Mouse (Mus musculus): Measurements from ENCODE around the gene Slpi. TPM values are rescaled to one million over a fixed set of nuclear protein-coding genes. Genes with fewer than 3 reads are reported as not detected.

Gene Slpi
- polyA plus RNA-seq, 1 experiment from 2014 or later, result 0.60 TPM

DNA sequence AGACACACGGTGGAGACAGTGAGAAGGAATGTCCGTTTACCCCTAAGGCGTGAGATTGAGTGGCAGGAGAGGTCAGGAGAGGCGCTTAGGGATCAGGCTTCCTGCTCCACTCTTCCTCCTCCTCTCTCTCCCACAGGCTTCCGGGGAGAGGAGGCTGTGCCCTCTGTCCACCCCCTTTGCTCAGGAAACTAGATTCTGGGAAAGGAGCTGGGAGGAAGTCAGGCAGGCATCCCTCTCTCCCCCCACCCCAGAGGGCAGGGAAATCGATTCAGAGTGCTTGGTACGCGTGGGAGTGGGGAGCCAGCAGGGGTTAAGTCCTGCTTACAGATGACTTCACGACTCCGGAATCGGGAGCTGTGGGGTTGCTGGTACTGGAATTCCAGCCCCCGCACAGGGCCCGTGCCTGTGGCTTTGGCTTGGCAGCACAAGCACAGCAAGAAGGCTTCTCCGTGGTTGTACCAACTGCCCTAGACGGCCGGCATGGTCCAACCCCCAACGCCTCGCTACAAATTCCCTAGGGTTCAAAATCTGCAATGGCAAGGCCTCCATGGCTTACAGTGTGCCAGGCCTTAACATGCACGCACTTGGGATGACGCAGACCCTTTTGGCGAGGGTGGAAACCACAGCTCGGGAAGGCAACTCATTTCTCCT is 43.8 kb upstream of the Slpi start:
- H3K9ac ChIP-seq (ENCODE audit: low read length), result peak overlapping the region; percentile 57
- no peaks in the 10 kb centered on the region for H3K9me3 ChIP-seq (replicated peaks; ENCODE audit: control insufficient read depth, low read length)
- peaks cover 12% of the 10 kb centered on the region for H3K36me3 ChIP-seq (ENCODE audit: control insufficient read depth, insufficient read depth)
- H3K4me2 ChIP-seq (ENCODE audit: low read depth, low read length), result peak overlapping the region; percentile 53
- H3K4me1 ChIP-seq (ENCODE audit: control insufficient read depth, insufficient read depth, low read length), result peaks cover 38% of the 10 kb centered on the region
- 21% methylated on average over 22 of the region's 22 CpGs for whole genome bisulfite sequencing
- ATAC-seq (replicated peaks; ENCODE audit: extremely low read depth, insufficient read depth, low FRiP score), result peak; percentile 49
- peak overlapping the region; percentile 17; the same call in 1 of the 2 replicates for H3K4me3 ChIP-seq (ENCODE audit: low read length)
- H3K27ac ChIP-seq (ENCODE audit: low read length), result peak overlapping the region; percentile 63
- H3K27me3 ChIP-seq (ENCODE audit: control insufficient read depth, insufficient read depth, low read length), result peaks cover 3% of the 10 kb centered on the region; the same call in 1 of the 2 replicates

DNA sequence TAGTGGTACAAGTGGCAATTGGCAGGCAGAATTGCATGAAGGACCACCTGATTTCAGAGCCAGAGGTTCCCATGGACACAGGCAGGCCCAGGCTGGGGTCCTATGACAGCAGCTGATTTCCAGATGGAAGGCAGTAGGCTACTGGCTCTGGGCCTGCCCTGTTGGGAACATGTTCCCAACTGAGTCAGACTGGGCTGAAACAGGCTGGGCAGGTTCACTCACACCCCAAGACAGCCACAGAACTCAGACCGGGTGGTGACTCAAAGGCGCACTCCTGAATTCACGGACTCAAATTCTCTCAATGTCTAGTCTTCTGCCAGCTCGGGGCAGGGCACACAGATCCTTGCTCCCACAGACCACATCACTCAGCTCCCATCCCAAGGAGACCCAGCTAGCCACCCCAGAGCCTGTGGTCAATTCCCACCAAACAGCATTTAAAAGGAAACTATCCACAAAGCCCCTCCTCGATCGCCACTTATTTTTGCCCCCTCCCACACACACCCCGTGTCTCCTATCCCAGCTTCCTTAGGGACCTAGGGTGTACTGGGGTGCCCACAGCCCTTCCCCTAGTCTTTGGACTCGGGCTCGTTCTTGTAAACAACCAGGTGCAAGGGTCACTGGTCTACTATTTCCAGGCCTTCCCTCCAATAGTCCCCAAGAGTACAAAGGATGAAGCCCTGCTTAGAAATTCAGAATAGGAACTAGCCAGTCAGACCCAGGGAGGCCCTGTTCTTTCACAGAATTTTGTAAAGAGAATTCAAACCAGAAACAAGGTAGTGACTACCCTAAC is 43.0 kb upstream of the Slpi start:
- 69% methylated on average over 9 of the region's 9 CpGs for WGBS
- H3K36me3 ChIP-seq (ENCODE audit: control insufficient read depth, insufficient read depth), result peaks cover 18% of the 10 kb centered on the region
- no peak for ATAC-seq (replicated peaks; ENCODE audit: extremely low read depth, insufficient read depth, low FRiP score)
- no peak overlapping the region for H3K4me2 ChIP-seq (ENCODE audit: low read depth, low read length)
- H3K27me3 ChIP-seq (ENCODE audit: control insufficient read depth, insufficient read depth, low read length), result peaks cover 3% of the 10 kb centered on the region; the same call in 1 of the 2 replicates
- H3K9ac ChIP-seq (ENCODE audit: low read length), result peak overlapping the region; percentile 25
- no peaks in the 10 kb centered on the region for H3K9me3 ChIP-seq (replicated peaks; ENCODE audit: control insufficient read depth, low read length)
- no peak overlapping the region for H3K4me3 ChIP-seq (ENCODE audit: low read length)
- H3K27ac ChIP-seq (ENCODE audit: low read length), result peak overlapping the region; percentile 63; the same call in 1 of the 2 replicates
- H3K4me1 ChIP-seq (ENCODE audit: control insufficient read depth, insufficient read depth, low read length), result peaks cover 35% of the 10 kb centered on the region

DNA sequence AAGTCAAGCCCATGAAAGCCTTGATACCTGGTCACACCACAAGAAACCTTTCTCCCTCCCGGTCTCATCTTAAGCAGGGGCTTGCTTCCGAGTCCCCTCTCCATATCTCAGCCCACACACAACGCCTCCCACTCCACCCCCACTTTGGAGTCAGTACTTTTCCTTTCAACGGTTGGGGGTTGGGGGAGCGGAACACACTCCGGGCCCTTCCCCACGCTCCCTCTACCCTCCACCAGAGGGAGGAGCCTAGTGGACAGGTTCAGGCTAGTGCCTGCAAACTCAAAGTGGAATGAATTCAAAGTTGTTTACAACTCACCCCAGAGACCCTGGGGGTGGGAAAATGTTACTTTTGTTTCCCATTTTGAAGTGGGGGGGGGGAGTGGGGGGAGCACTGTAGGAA is 41.8 kb upstream of the Slpi start:
- Histone ChIP-seq H3K4me3 (ENCODE audit: low read length) (no peak overlapping the region), H3K4me1 (ENCODE audit: control insufficient read depth, insufficient read depth, low read length) (peaks cover 23% of the 10 kb centered on the region), H3K27me3 (ENCODE audit: control insufficient read depth, insufficient read depth, low read length) (peaks cover 6% of the 10 kb centered on the region; the same call in 1 of the 2 replicates), H3K9me3 (replicated peaks; ENCODE audit: control insufficient read depth, low read length) (no peaks in the 10 kb centered on the region), H3K4me2 (ENCODE audit: low read depth, low read length) (no peak overlapping the region), H3K27ac (ENCODE audit: low read length) (no peak overlapping the region), H3K36me3 (ENCODE audit: control insufficient read depth, insufficient read depth) (peaks cover 26% of the 10 kb centered on the region), H3K9ac (ENCODE audit: low read length) (no peak overlapping the region)
- ATAC-seq (replicated peaks; ENCODE audit: extremely low read depth, insufficient read depth, low FRiP score), result no peak
- 15% methylated on average over 7 of the region's 7 CpGs for WGBS

DNA sequence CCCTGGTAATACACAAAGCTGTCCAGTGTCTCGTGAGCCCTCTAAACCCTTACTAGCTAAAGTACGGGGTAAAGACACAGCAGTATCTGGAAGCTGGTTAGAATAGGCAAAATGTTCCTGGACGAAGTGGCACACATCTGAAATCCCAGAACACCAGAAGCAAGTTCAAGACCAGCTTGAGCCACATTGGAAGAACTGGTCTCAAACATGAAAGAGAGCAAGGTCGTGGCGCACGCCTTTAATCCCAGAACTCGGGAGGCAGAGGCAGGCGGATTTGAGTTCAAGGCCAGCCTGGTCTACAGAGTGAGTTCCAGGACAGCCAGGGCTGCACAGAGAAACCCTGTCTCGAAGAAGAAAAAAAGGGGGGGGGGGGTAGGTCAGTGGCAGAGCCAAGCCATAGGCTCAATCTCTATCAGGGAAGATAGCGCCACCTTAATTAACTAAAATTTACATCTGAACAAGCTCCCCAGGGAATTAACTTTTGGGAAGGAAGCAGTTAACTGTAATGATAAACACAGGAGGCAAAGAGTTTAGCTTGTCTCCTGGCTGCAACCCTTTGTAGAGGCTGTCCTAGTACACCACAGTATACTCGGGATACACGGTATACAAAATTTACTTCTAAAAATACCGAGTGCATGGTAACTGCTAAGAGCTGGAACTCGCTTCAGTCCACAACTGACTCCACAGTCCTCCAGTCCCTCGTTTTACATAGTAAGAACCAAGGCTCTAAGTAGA is 41.2 kb upstream of the Slpi start:
- Histone ChIP-seq H3K27ac (ENCODE audit: low read length) (no peak overlapping the region), H3K4me1 (ENCODE audit: control insufficient read depth, insufficient read depth, low read length) (peaks cover 21% of the 10 kb centered on the region), H3K9me3 (replicated peaks; ENCODE audit: control insufficient read depth, low read length) (no peaks in the 10 kb centered on the region), H3K9ac (ENCODE audit: low read length) (no peak overlapping the region), H3K27me3 (ENCODE audit: control insufficient read depth, insufficient read depth, low read length) (peaks cover 6% of the 10 kb centered on the region; the same call in 1 of the 2 replicates), H3K4me3 (ENCODE audit: low read length) (no peak overlapping the region), H3K36me3 (ENCODE audit: control insufficient read depth, insufficient read depth) (peaks cover 26% of the 10 kb centered on the region), H3K4me2 (ENCODE audit: low read depth, low read length) (no peak overlapping the region)
- WGBS, result 63% methylated on average over 15 of the region's 15 CpGs
- ATAC-seq (replicated peaks; ENCODE audit: extremely low read depth, insufficient read depth, low FRiP score), result no peak

DNA sequence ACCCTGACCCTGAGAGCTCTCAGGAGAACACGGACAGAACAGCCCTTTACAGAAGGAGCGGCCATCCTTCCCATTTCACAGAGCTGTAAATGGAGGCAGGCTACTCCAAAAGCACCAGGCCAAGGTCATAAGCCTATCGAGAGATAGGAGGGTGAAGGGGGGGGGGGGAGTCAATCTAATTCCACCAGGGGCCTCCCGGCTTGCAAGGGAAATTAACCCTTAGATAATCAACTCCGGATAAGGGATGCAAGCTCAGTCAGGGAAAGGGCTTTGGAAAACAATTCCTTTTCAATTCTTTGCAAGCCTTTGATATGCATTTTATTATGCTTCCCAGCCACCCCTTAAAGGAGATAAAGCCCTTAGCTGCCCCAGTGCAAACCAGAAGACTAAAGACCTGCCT is 39.6 kb upstream of the Slpi start:
- Histone ChIP-seq H3K4me2 (ENCODE audit: low read depth, low read length) (no peak overlapping the region), H3K27ac (ENCODE audit: low read length) (no peak overlapping the region), H3K36me3 (ENCODE audit: control insufficient read depth, insufficient read depth) (peaks cover 26% of the 10 kb centered on the region), H3K4me3 (ENCODE audit: low read length) (no peak overlapping the region), H3K9ac (ENCODE audit: low read length) (no peak overlapping the region), H3K4me1 (ENCODE audit: control insufficient read depth, insufficient read depth, low read length) (peaks cover 21% of the 10 kb centered on the region), H3K9me3 (replicated peaks; ENCODE audit: control insufficient read depth, low read length) (no peaks in the 10 kb centered on the region), H3K27me3 (ENCODE audit: control insufficient read depth, insufficient read depth, low read length) (peaks cover 6% of the 10 kb centered on the region; the same call in 1 of the 2 replicates)
- no peak for ATAC-seq (replicated peaks; ENCODE audit: extremely low read depth, insufficient read depth, low FRiP score)
- WGBS, result 39% methylated on average over 5 of the region's 5 CpGs

DNA sequence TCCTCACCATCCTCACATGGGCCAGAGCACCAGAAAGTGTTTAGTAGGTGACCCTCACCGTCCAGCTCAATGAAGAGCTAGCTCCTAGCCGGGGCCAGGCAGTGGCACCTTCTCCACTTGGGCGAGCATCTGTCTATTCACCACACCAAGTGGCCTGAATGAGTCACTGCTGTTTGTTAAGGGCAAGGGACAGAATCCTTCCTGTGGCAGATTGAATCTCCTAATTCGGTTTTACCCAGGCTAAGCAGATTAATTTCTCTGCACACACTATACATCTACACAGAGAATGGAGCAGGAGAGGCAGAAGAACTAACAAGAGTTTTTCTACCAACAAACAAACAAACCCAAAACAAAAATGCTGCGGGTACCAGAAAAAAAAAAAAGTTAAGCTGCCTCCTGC is 38.1 kb upstream of the Slpi start:
- 82% methylated on average over 5 of the region's 5 CpGs for WGBS
- Histone ChIP-seq H3K9ac (ENCODE audit: low read length) (no peak overlapping the region), H3K27me3 (ENCODE audit: control insufficient read depth, insufficient read depth, low read length) (peaks cover 6% of the 10 kb centered on the region; the same call in 1 of the 2 replicates), H3K36me3 (ENCODE audit: control insufficient read depth, insufficient read depth) (peaks cover 26% of the 10 kb centered on the region), H3K4me3 (ENCODE audit: low read length) (no peak overlapping the region), H3K9me3 (replicated peaks; ENCODE audit: control insufficient read depth, low read length) (no peaks in the 10 kb centered on the region), H3K4me2 (ENCODE audit: low read depth, low read length) (no peak overlapping the region), H3K4me1 (ENCODE audit: control insufficient read depth, insufficient read depth, low read length) (peaks cover 8% of the 10 kb centered on the region), H3K27ac (ENCODE audit: low read length) (no peak overlapping the region)
- ATAC-seq (replicated peaks; ENCODE audit: extremely low read depth, insufficient read depth, low FRiP score), result no peak

DNA sequence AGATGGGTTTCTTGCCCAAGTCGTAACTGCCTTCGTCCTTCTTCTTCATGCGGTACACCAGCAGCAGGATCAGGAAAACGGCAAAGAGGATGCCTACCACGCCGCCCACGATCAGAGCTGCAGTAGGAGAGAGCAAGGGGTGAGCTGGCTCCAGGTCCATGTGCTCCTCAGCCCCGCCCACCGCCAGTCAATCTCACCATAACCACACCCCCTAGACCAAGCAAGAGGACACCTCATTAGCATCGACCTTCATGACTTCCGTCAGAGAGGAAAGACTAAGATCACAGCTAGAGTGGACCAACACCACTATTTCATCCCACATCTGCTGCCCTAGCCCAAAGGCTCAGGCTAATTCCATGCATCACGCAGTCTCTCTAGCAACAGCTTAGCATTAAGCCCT is 37.2 kb upstream of the Slpi start:
- peaks cover 6% of the 10 kb centered on the region; the same call in 1 of the 2 replicates for H3K27me3 ChIP-seq (ENCODE audit: control insufficient read depth, insufficient read depth, low read length)
- H3K9ac ChIP-seq (ENCODE audit: low read length), result no peak overlapping the region
- H3K4me3 ChIP-seq (ENCODE audit: low read length), result no peak overlapping the region
- H3K36me3 ChIP-seq (ENCODE audit: control insufficient read depth, insufficient read depth), result peaks cover 26% of the 10 kb centered on the region
- no peak for ATAC-seq (replicated peaks; ENCODE audit: extremely low read depth, insufficient read depth, low FRiP score)
- no peaks in the 10 kb centered on the region for H3K9me3 ChIP-seq (replicated peaks; ENCODE audit: control insufficient read depth, low read length)
- peaks cover 3% of the 10 kb centered on the region for H3K4me1 ChIP-seq (ENCODE audit: control insufficient read depth, insufficient read depth, low read length)
- H3K27ac ChIP-seq (ENCODE audit: low read length), result no peak overlapping the region
- no peak overlapping the region for H3K4me2 ChIP-seq (ENCODE audit: low read depth, low read length)
- 26% methylated on average over 12 of the region's 12 CpGs for WGBS

DNA sequence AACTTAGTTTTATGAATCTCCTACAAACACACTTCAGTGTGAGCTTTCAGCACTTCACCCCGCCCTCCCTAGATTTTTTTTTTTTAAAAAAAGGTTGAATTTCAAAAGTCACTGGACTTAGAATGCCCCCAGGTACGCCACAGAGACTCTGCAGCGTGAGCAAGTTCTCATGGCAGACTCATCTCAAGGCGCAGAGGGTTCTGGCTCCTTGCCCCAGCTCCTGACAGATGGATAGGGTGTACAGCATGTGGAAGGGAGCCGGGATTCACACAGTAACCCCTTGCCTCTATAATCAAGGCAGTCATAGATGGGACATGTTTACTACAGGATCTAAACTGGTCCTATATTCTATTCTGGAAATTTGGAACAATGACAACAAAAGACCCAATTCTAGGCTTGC is 36.5 kb upstream of the Slpi start:
- no peak for ATAC-seq (replicated peaks; ENCODE audit: extremely low read depth, insufficient read depth, low FRiP score)
- no peak overlapping the region for H3K27ac ChIP-seq (ENCODE audit: low read length)
- WGBS, result 85% methylated on average over 5 of the region's 5 CpGs
- H3K9me3 ChIP-seq (replicated peaks; ENCODE audit: control insufficient read depth, low read length), result no peaks in the 10 kb centered on the region
- H3K4me3 ChIP-seq (ENCODE audit: low read length), result no peak overlapping the region
- peaks cover 26% of the 10 kb centered on the region for H3K36me3 ChIP-seq (ENCODE audit: control insufficient read depth, insufficient read depth)
- no peak overlapping the region for H3K4me2 ChIP-seq (ENCODE audit: low read depth, low read length)
- peaks cover 6% of the 10 kb centered on the region; the same call in 1 of the 2 replicates for H3K27me3 ChIP-seq (ENCODE audit: control insufficient read depth, insufficient read depth, low read length)
- no peaks in the 10 kb centered on the region for H3K4me1 ChIP-seq (ENCODE audit: control insufficient read depth, insufficient read depth, low read length)
- no peak overlapping the region for H3K9ac ChIP-seq (ENCODE audit: low read length)
